Mouse (Mus musculus) activated CD4-positive, CD25-positive, alpha-beta regulatory T cell (primary cell): Measurements from ENCODE around the gene Neu4. TPM values are rescaled to one million over a fixed set of nuclear protein-coding genes. Genes with fewer than 3 reads are reported as not detected.

Source experiments
- polyA plus RNA-seq, 2 experiments: library from polyadenylated mRNA; unstranded; fragments of 100-300 nt; shearing (Covaris generic); gene quantifications; one replicate each; pipeline ENCODE4 v1.2.1; 2017

Gene Neu4
- polyA plus RNA-seq: under 1 TPM; 0.12 to 0.20 TPM

GRCm38 (mm10) chr1:94020151-94020550 is at the start of gene Neu4:
Gene Neu4 (plus strand): TSS chr1:94020451.

DNA sequence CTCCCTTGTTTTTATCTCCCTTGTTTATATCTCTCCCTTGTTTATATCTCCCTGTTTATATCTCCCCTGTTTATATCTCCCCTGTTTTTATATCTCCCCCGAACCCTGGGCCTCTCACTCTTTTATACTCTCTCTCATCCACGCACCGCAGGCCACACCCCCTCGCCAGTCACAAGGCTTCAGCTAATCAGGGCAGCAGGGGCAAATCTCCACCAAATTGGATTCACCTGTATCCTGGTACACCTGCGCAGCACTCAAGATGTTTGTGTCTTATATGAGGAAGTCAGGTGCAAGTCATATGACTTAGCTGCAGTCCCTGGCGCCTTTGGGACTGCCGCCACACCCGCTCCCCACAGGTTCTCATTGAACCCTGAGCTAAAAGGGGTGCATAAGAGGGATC is 30.0 kb upstream of the Neu4 start, which contains the start of gene Gal3st2c:
TSS of gene Gal3st2c (plus strand) at position 301 of the 400 bp plus-strand sequence.

GRCm38 (mm10) chr1:94052373-94052772 is 32.1 kb downstream of the Neu4 start, which contains the start of gene Pdcd1:
Gene Pdcd1 (minus strand): TSS chr1:94052553.

Other genes starting within 250 kb of the Neu4 start
- 100 to 1,000 TPM; 116 to 166 TPM for gene Dtymk, start 218.5 kb upstream of the Neu4 start, polyA plus RNA-seq
- 10 to 100 TPM; 15.0 to 19.3 TPM for gene Ing5, start 216.5 kb upstream of the Neu4 start, polyA plus RNA-seq
- gene D2hgdh, start 195.5 kb upstream of the Neu4 start, polyA plus RNA-seq: 10 to 100 TPM; 14.3 to 16.1 TPM
- under 1 TPM in 1 of 2 experiments, not detected in 1; 0.39 TPM for gene Gal3st2, start 159.1 kb upstream of the Neu4 start, polyA plus RNA-seq
- under 1 TPM in 1 of 2 experiments, not detected in 1; 0.23 TPM for gene Gal3st2b, start 102.1 kb upstream of the Neu4 start, polyA plus RNA-seq
- gene Gal3st2c, start 29.9 kb upstream of the Neu4 start, polyA plus RNA-seq: under 1 TPM; 0.04 to 0.63 TPM
- 10 to 100 TPM; 61.8 to 64.8 TPM for gene Pdcd1, start 32.1 kb downstream of the Neu4 start, polyA plus RNA-seq